Mouse (Mus musculus): Measurements from ENCODE around the gene Smim1. TPM values are rescaled to one million over a fixed set of nuclear protein-coding genes. Genes with fewer than 3 reads are reported as not detected.

The Smim1 gene
- 10 to 100 TPM; 59.1 to 87.5 (median 78.5) TPM for total RNA-seq (2022)

- peak; percentile 73 for DNase-seq
Observed at GRCm38 (mm10) chr4:154025641-154026440, at the start of gene Smim1. Smim1 (minus strand) TSS chr4:154026230.

- DNase-seq, result no peak
Observed at GRCm38 (mm10) chr4:154071941-154072340, 45.9 kb upstream of the Smim1 start.

- no peak for DNase-seq
Observed at GRCm38 (mm10) chr4:154071521-154071920, 45.5 kb upstream of the Smim1 start.

GRCm38 (mm10) chr4:154070896-154071295 is 44.9 kb upstream of the Smim1 start:
- DNase-seq, result no peak

GRCm38 (mm10) chr4:154064827-154065773 is 39.1 kb upstream of the Smim1 start:
- no peak for DNase-seq

- no peak for DNase-seq
Observed at GRCm38 (mm10) chr4:154057696-154058095, 31.7 kb upstream of the Smim1 start.

- no peak for DNase-seq
Observed at GRCm38 (mm10) chr4:154056661-154057060, 30.6 kb upstream of the Smim1 start.

- no peak for DNase-seq
Observed at GRCm38 (mm10) chr4:154056046-154056445, 30.0 kb upstream of the Smim1 start.

- DNase-seq, result no peak
Observed at GRCm38 (mm10) chr4:154055482-154055881, 29.5 kb upstream of the Smim1 start.

GRCm38 (mm10) chr4:154053065-154053464 is 27.0 kb upstream of the Smim1 start:
- DNase-seq, result no peak

- no peak for DNase-seq
Observed at GRCm38 (mm10) chr4:154051401-154051800, 25.4 kb upstream of the Smim1 start.

GRCm38 (mm10) chr4:154045837-154046236 is 19.8 kb upstream of the Smim1 start:
- no peak for DNase-seq

- DNase-seq, result no peak
Observed at GRCm38 (mm10) chr4:154042577-154042976, 16.5 kb upstream of the Smim1 start, which contains the start of gene Ccdc27. Ccdc27 (minus strand) TSS chr4:154042677.

GRCm38 (mm10) chr4:154037123-154037522 is 11.1 kb upstream of the Smim1 start:
- no peak for DNase-seq

GRCm38 (mm10) chr4:154028646-154029045 is 2.6 kb upstream of the Smim1 start:
- no peak for DNase-seq

GRCm38 (mm10) chr4:154028066-154028465 is 2.0 kb upstream of the Smim1 start:
- no peak for DNase-seq

GRCm38 (mm10) chr4:154026441-154026761 is 371 bp upstream of the Smim1 start:
- no peak for DNase-seq

GRCm38 (mm10) chr4:154024729-154025521 is 1.1 kb downstream of the Smim1 start:
- no peak for DNase-seq

- DNase-seq, result no peak
Observed at GRCm38 (mm10) chr4:154023754-154024601, 2.1 kb downstream of the Smim1 start.

- DNase-seq, result no peak
Observed at GRCm38 (mm10) chr4:154022844-154023243, 3.2 kb downstream of the Smim1 start.

- no peak for DNase-seq
Observed at GRCm38 (mm10) chr4:154022407-154022806, 3.6 kb downstream of the Smim1 start.

GRCm38 (mm10) chr4:154021432-154021831 is 4.6 kb downstream of the Smim1 start:
- no peak for DNase-seq
